In genomic region chr3:121261939-121262520, GRCm38 (mm10) we compare ENCODE assay signal across 8 mouse cellular contexts. TPM values are rescaled to one million over a fixed set of nuclear protein-coding genes. Genes with fewer than 3 reads are reported as not detected.
DNase-seq lines count a peak whose midpoint lies in the region; ATAC-seq and TF ChIP-seq lines count a peak whose summit lies in the region.

No protein-coding gene starts in this region.

- peaks cover 46% of the 10 kb centered on the region for H3K27me3 ChIP-seq in embryonic facial prominence, embryonic 12.5 days
- H3K27me3 ChIP-seq in intestine, embryonic 14.5 days (replicated peaks; ENCODE audit: control insufficient read depth, insufficient read depth, low read length): peaks cover 52% of the 10 kb centered on the region
- peaks cover 21% of the 10 kb centered on the region for H3K27me3 ChIP-seq in neural tube, embryonic 14.5 days (ENCODE audit: control insufficient read depth, insufficient read depth, low read length)

- intact Hi-C loops in left cerebral cortex, adult 2 months (cut with DNase I): loop anchor here (2.0 kb wide), 2 partner anchors 29 to 91 kb away; partner anchors contain the start of genes Alg14 and Rwdd3
- intact Hi-C loops in left cerebral cortex, postnatal 36 days (cut with DNase I): loop anchor here (5.0 kb wide), 1 partner anchor 90 kb away; the partner anchor contains the start of gene Rwdd3
- intact Hi-C loops in left cerebral cortex, postnatal 10 days (cut with DNase I): loop anchor here (10.0 kb wide), 1 partner anchor 87 kb away; the partner anchor contains the start of gene Rwdd3

- ATAC-seq in embryonic facial prominence, embryonic 12.5 days (ENCODE audit: insufficient number of reproducible peaks, insufficient read depth, low FRiP score, low TSS enrichment): no peak
- ATAC-seq in intestine, embryonic 14.5 days (replicated peaks; ENCODE audit: low FRiP score, low TSS enrichment, low read depth): no peak
- no peak; the same call in 1 of the 2 replicates for ATAC-seq in neural tube, embryonic 14.5 days (ENCODE audit: low read depth)
- no peak for ATAC-seq in activated CD4-positive, CD25-positive, alpha-beta regulatory T cell, adult 4 months

- TF ChIP-seq CTCF in left cerebral cortex, adult 2 months (IDR thresholded peaks at IDR 0.05): no peak

- H3K4me2 ChIP-seq in embryonic facial prominence, embryonic 12.5 days (replicated peaks): peak overlapping the region; percentile 99
- peak overlapping the region; percentile 99 for H3K4me2 ChIP-seq in intestine, embryonic 14.5 days (ENCODE audit: low read length)
- peak overlapping the region; percentile 89 for H3K4me2 ChIP-seq in neural tube, embryonic 14.5 days (ENCODE audit: low read depth, low read length)

- H3K27ac ChIP-seq in left cerebral cortex, adult 2 months: peak overlapping the region; percentile 89
- no peak overlapping the region for H3K27ac ChIP-seq in embryonic facial prominence, embryonic 12.5 days
- no peak overlapping the region for H3K27ac ChIP-seq in intestine, embryonic 14.5 days (ENCODE audit: low read depth)
- no peak overlapping the region for H3K27ac ChIP-seq in neural tube, embryonic 14.5 days (ENCODE audit: low read depth, low read length)

- peak overlapping the region; percentile 73 for H3K9ac ChIP-seq in embryonic facial prominence, embryonic 12.5 days
- H3K9ac ChIP-seq in intestine, embryonic 14.5 days (ENCODE audit: low read length): peak overlapping the region; percentile 55
- peak overlapping the region; percentile 87 for H3K9ac ChIP-seq in neural tube, embryonic 14.5 days (replicated peaks; ENCODE audit: low read depth, low read length)

- peak overlapping the region; percentile 73 for H3K4me3 ChIP-seq in left cerebral cortex, adult 2 months
- peak overlapping the region; percentile 71 for H3K4me3 ChIP-seq in embryonic facial prominence, embryonic 12.5 days
- H3K4me3 ChIP-seq in intestine, embryonic 14.5 days (ENCODE audit: low read depth, low read length): peak overlapping the region; percentile 55
- peak overlapping the region; percentile 73 for H3K4me3 ChIP-seq in neural tube, embryonic 14.5 days (ENCODE audit: low read depth, low read length)

- no peaks in the 10 kb centered on the region for H3K36me3 ChIP-seq in embryonic facial prominence, embryonic 12.5 days
- no peaks in the 10 kb centered on the region for H3K36me3 ChIP-seq in intestine, embryonic 14.5 days (ENCODE audit: control insufficient read depth, insufficient read depth, low read length)
- H3K36me3 ChIP-seq in neural tube, embryonic 14.5 days (ENCODE audit: control insufficient read depth, insufficient read depth, low read length): no peaks in the 10 kb centered on the region

- no peaks in the 10 kb centered on the region for H3K9me3 ChIP-seq in embryonic facial prominence, embryonic 12.5 days
- H3K9me3 ChIP-seq in intestine, embryonic 14.5 days (ENCODE audit: control insufficient read depth, low read length): no peaks in the 10 kb centered on the region
- H3K9me3 ChIP-seq in neural tube, embryonic 14.5 days (ENCODE audit: control insufficient read depth, low read length): no peaks in the 10 kb centered on the region

- 0 out of 2 replicates have a peak, but pooled peaks cover 2% of the 10 kb centered on the region for H3K4me1 ChIP-seq in embryonic facial prominence, embryonic 12.5 days
- H3K4me1 ChIP-seq in intestine, embryonic 14.5 days (replicated peaks; ENCODE audit: control insufficient read depth, insufficient read depth, low read length): no peaks in the 10 kb centered on the region
- H3K4me1 ChIP-seq in neural tube, embryonic 14.5 days (ENCODE audit: control insufficient read depth, insufficient read depth, low read length): no peaks in the 10 kb centered on the region

- 8% methylated on average over 21 of the region's 21 CpGs for WGBS in embryonic facial prominence, embryonic 12.5 days
- 17% methylated on average over 13 of the region's 21 CpGs for WGBS in intestine, embryonic 14.5 days
- 10% methylated on average over 21 of the region's 21 CpGs for WGBS in neural tube, embryonic 14.5 days

- peak in 1 of 2 experiments; percentile 31 for DNase-seq in left cerebral cortex, adult 2 months (ENCODE audit: extremely low spot score in 1 of 2, low spot score in 2 of 2)
- DNase-seq in left cerebral cortex, postnatal 36 days (ENCODE audit: low spot score in 2 of 2): no peak
- DNase-seq in intestine, embryonic 14.5 days (ENCODE audit: low spot score): peak; percentile 63
- no peak for DNase-seq in urinary bladder, postnatal 25 days (ENCODE audit: low spot score)
- DNase-seq in left cerebral cortex, postnatal 10 days (ENCODE audit: extremely low spot score in 1 of 2, low spot score in 2 of 2): no peak

RNA-seq across cellular contexts. Expression of gene Tmem56, which starts 20.9 kb away (rescaled TPM):
- 10 to 100 TPM; 46.6 to 51.7 TPM for total RNA-seq in left cerebral cortex, adult 2 months (2021)
- total RNA-seq in left cerebral cortex, postnatal 36 days (2021): 10 to 100 TPM; 46.0 to 47.0 TPM
- polyA plus RNA-seq in embryonic facial prominence, embryonic 12.5 days (2016; fragmentation: Nextera tagmentation; extraction: Ambion mirVana): 0.90 and 1.0 TPM in 2 replicates
- polyA plus RNA-seq in intestine, embryonic 14.5 days (2014; fragmentation: Nextera tagmentation; extraction: Ambion mirVana): 0.65 and 0.91 TPM in 2 replicates
- 4.4 and 5.5 TPM in 2 replicates for polyA plus RNA-seq in neural tube, embryonic 14.5 days (2014; fragmentation: Nextera tagmentation; extraction: Ambion mirVana)
- polyA plus RNA-seq in activated CD4-positive, CD25-positive, alpha-beta regulatory T cell, adult 4 months (2017; shearing (Covaris generic)): under 1 TPM in 1 of 2 experiments, not detected in 1; 0.11 TPM
- total RNA-seq in left cerebral cortex, postnatal 10 days (2021): 10 to 100 TPM; 25.7 to 28.5 TPM

RNA-seq across cellular contexts. Expression of gene Alg14, which starts 29.5 kb away (rescaled TPM):
- 10 to 100 TPM; 13.9 to 15.6 TPM for total RNA-seq in left cerebral cortex, adult 2 months (2021)
- total RNA-seq in left cerebral cortex, postnatal 36 days (2021): 10 to 100 TPM; 12.8 to 13.8 TPM
- 31.1 and 33.6 TPM in 2 replicates for polyA plus RNA-seq in embryonic facial prominence, embryonic 12.5 days (2016; fragmentation: Nextera tagmentation; extraction: Ambion mirVana)
- polyA plus RNA-seq in intestine, embryonic 14.5 days (2014; fragmentation: Nextera tagmentation; extraction: Ambion mirVana): 43.0 and 46.8 TPM in 2 replicates
- polyA plus RNA-seq in neural tube, embryonic 14.5 days (2014; fragmentation: Nextera tagmentation; extraction: Ambion mirVana): 39.2 and 51.7 TPM in 2 replicates
- 10 to 100 TPM; 13.7 to 21.5 TPM for polyA plus RNA-seq in activated CD4-positive, CD25-positive, alpha-beta regulatory T cell, adult 4 months (2017; shearing (Covaris generic))
- 10 to 100 TPM; 20.8 to 22.2 TPM for total RNA-seq in left cerebral cortex, postnatal 10 days (2021)
